Mouse (Mus musculus) forebrain, embryonic 16.5 days (tissue): ENCODE measurements around the gene Mphosph10. TPM values are rescaled to one million over a fixed set of nuclear protein-coding genes. Genes with fewer than 3 reads are reported as not detected.

Experiments used
- ATAC-seq: fragments of 200-750 bp; cut with Nextera tagmentation; 2 replicates; pipeline ENCODE4 v1.8.0; 2017; ENCODE audit warnings: mild to moderate bottlenecking, moderate library complexity
- H3K27ac ChIP-seq: fragments of 300-500 bp; sonication (generic); 2 replicates; pipeline ENCODE4 v1.5.1; 2014; ENCODE audit warnings: low read length, control low read depth
- H3K27me3 ChIP-seq: fragments of 300-500 bp; sonication (generic); replicated peaks from 2 replicates; pipeline ENCODE4 v1.6.1; 2014; ENCODE audit warnings: low read length; ENCODE audit not compliant: control insufficient read depth, insufficient read depth
- H3K36me3 ChIP-seq: fragments of 300-500 bp; sonication (generic); 2 replicates; pipeline ENCODE4 v1.6.1; 2014; ENCODE audit not compliant: control insufficient read depth, insufficient read depth
- H3K4me1 ChIP-seq: fragments of 300-500 bp; sonication (generic); replicated peaks from 2 replicates; pipeline ENCODE4 v1.6.1; 2014; ENCODE audit warnings: low read length; ENCODE audit not compliant: control insufficient read depth, insufficient read depth
- H3K4me2 ChIP-seq: fragments of 300-500 bp; sonication (generic); 2 replicates; pipeline ENCODE4 v1.6.1; 2014; ENCODE audit warnings: mild to moderate bottlenecking, low read length, control low read depth
- H3K4me3 ChIP-seq: fragments of 300-500 bp; sonication (generic); replicated peaks from 2 replicates; pipeline ENCODE4 v1.5.1; 2014; ENCODE audit warnings: mild to moderate bottlenecking, low read length, control low read depth
- H3K9ac ChIP-seq: fragments of 300-500 bp; sonication (generic); replicated peaks from 2 replicates; pipeline ENCODE4 v1.6.1; 2014; ENCODE audit warnings: low read depth, low read length, control low read depth
- H3K9me3 ChIP-seq: fragments of 300-500 bp; sonication (generic); 2 replicates; pipeline ENCODE4 v1.6.1; 2016; ENCODE audit warnings: low read length; ENCODE audit not compliant: control insufficient read depth
- WGBS: fragments of 180-500 bp; shearing (Covaris S2); extraction: QIAGEN DNeasy Blood & Tissue Kit; methylation state at CpG from one replicate; pipeline ENCODE4 v1.1.7; 2014; 5-methylcytosine and 5-hydroxymethylcytosine counted together
- polyA plus RNA-seq: library from polyadenylated mRNA; unstranded; fragments of >200 nt; fragmentation: Nextera tagmentation; extraction: Ambion mirVana; gene quantifications from 2 replicates; pipeline ENCODE4 v1.2.1, GENCODE M21; 2015

Gene Mphosph10
- 27.7 and 28.7 TPM in 2 replicates for polyA plus RNA-seq

DNA sequence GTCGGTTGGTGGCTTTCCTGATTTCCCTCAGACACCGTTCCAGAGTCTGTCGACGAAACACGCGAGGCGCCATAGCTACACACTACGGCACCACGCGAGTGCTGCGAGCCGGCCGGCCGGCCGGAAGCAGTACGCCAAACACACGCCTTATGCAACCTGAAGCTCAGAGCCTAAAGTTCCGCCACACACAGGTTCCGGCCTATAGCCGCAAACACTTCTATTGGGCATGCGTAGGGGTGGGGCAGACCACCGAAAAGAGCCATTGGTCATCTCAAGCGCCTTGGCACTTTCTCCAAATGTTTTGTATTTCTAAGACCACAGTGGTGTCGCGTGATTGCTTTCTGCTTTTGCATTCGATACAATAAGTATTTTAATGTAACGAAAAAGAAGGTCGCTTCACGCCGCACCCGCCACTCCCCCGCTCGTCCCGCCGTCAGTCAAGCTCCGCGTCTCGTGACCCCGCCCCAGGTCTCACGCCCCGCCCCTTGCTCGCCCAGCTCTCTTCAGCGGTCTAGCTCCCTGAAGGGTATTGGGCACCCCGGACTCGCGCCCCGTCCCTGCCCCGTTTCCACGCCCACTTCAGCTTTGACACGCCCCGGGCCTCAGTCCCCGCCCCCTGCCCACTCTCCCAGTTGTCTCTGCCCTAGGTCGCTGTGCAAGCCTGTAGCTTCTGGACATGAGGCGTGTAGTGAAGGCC, at the start of gene Mphosph10, which contains the start of gene Mcee:
TSS of gene Mphosph10 (minus strand) at position 147 of the 697 bp plus-strand sequence.
TSS of gene Mcee (plus strand) at position 486 of the 697 bp plus-strand sequence.
- peak; percentile 98 for ATAC-seq
- H3K27ac ChIP-seq: peak within 1 kb of the TSS; percentile 76
- no peaks in the 10 kb centered on the region for H3K9me3 ChIP-seq
- H3K9ac ChIP-seq: peak within 1 kb of the TSS; percentile 77
- WGBS: under 1% methylated on average over 54 of the region's 54 CpGs
- H3K4me2 ChIP-seq: peak within 1 kb of the TSS; percentile 99
- H3K27me3 ChIP-seq: no peaks in the 10 kb centered on the region
- H3K4me3 ChIP-seq: peak within 1 kb of the TSS; percentile 78
- peaks cover 19% of the 10 kb centered on the region for H3K4me1 ChIP-seq
- H3K36me3 ChIP-seq: peaks cover 6% of the 10 kb centered on the region; the same call in 1 of the 2 replicates

DNA sequence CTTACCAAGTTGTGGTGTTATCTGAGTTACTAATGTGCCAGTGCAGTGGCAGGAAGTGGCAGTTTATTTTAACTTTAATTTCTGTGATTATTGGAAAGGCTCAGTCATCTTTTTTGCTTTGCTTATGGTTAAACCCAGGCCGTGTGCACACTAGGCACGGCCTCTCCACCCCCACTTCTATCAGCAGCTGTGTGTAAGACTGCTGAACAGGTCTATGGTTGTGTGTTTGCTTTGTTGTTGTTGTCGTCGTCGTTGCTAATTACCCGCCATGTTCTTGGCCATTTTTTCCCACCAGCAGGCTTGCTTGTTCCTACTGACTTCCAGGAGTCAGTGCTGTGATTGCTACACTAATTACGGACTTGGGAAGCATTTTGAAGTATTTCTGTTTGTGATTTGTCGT, 48.5 kb upstream of the Mphosph10 start:
- H3K4me3 ChIP-seq: no peak overlapping the region
- no peaks in the 10 kb centered on the region for H3K27me3 ChIP-seq
- no peaks in the 10 kb centered on the region for H3K9me3 ChIP-seq
- H3K4me2 ChIP-seq: no peak overlapping the region
- H3K9ac ChIP-seq: no peak overlapping the region
- 60% methylated on average over 8 of the region's 8 CpGs for WGBS
- H3K4me1 ChIP-seq: no peaks in the 10 kb centered on the region
- no peaks in the 10 kb centered on the region for H3K36me3 ChIP-seq
- ATAC-seq: no peak
- no peak overlapping the region for H3K27ac ChIP-seq

DNA sequence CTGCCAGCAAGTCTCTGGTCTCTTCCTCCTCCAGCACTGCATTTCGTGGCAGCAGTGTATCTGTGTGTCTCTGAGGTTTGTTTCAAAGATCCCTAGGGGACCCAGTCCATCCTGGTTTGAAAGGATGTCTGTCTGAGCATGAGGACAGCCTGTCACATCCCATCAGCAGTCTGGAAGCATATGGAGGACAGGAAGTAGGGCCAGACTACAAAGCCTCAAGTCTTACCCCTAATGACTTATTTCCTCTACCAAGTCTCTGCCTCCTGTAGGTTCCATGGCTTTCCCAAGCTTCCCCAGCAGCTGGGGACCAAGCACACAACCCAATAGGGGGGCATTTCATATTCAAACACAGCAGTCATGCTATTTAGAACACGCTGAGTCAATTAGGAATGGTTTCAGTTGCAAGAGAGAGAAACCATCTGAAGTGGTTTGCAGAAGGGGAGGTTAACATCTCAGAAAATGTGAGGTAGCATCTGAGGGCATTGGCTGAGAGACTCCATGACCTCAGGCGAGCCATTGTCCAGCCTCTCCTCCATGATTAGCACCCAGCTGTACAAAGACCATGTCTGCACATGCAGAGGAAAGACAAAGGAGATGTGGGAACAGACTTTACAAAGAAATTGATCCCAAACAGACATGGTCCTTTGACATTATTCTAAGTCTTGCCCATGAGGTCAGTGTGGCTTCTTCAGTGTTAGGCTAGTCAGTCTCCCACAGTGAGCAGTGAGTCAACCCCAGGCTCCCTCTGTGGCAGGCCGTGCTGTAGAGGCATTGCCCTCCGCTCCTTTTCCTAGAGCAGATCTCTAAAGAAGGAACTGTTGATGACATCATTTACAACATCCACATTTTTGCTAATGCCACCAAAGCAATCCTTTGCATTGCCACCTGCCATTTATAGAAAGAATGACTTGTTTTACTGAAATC, 47.8 kb upstream of the Mphosph10 start:
- no peaks in the 10 kb centered on the region for H3K27me3 ChIP-seq
- no peak for ATAC-seq
- H3K4me1 ChIP-seq: no peaks in the 10 kb centered on the region
- no peak overlapping the region for H3K4me3 ChIP-seq
- H3K27ac ChIP-seq: no peak overlapping the region
- no peak overlapping the region for H3K4me2 ChIP-seq
- H3K36me3 ChIP-seq: no peaks in the 10 kb centered on the region
- H3K9me3 ChIP-seq: no peaks in the 10 kb centered on the region
- WGBS: 64% methylated on average over 5 of the region's 5 CpGs
- no peak overlapping the region for H3K9ac ChIP-seq

DNA sequence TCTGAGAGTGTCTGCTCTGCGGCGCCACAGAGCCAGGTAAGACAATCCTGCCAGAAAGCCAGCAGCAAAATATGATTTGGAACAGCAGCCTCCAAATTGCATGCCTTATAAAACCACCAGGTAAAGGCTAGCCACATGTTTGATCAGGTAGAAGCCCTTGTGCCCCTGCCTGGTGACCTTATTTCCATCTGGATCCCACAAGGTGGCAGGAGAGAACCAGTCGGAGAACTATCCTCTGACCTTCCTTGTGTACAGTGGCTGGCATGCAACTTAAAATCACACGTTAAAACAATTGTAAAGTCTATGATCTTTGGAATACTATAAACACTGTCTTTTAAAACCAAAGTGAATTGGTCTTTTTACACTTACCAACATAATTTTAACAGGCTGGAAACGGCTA, 32.8 kb upstream of the Mphosph10 start:
- Histone ChIP-seq H3K4me2 (no peak overlapping the region), H3K27me3 (no peaks in the 10 kb centered on the region), H3K9me3 (no peaks in the 10 kb centered on the region), H3K9ac (no peak overlapping the region), H3K4me3 (no peak overlapping the region), H3K4me1 (no peaks in the 10 kb centered on the region), H3K36me3 (no peaks in the 10 kb centered on the region), H3K27ac (no peak overlapping the region)
- WGBS: 66% methylated on average over 5 of the region's 5 CpGs
- no peak for ATAC-seq

DNA sequence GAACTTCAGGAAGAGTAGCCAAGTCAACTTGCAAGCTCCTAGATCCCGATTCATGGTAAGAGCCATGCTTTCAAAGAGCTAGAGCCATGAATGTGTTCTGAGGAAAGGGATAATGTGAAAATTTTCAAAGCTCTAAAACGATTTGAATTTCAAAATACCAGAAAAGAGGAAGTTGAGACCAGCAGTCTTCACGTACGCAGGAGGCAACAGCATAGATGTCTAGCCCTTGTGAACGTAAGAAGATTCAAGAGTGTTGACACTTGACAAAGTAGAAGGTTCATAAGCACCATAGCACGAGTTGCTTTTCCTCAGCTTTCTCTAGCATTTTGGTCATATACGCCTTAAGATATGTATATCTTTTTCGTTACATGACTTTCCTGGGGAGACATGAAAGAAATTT, 11.9 kb upstream of the Mphosph10 start:
- Histone ChIP-seq H3K9ac (no peak overlapping the region), H3K27ac (no peak overlapping the region), H3K27me3 (no peaks in the 10 kb centered on the region), H3K9me3 (no peaks in the 10 kb centered on the region), H3K4me1 (no peaks in the 10 kb centered on the region), H3K36me3 (no peaks in the 10 kb centered on the region), H3K4me3 (no peak overlapping the region), H3K4me2 (no peak overlapping the region)
- ATAC-seq: no peak
- WGBS: 91% methylated on average over 8 of the region's 8 CpGs

DNA sequence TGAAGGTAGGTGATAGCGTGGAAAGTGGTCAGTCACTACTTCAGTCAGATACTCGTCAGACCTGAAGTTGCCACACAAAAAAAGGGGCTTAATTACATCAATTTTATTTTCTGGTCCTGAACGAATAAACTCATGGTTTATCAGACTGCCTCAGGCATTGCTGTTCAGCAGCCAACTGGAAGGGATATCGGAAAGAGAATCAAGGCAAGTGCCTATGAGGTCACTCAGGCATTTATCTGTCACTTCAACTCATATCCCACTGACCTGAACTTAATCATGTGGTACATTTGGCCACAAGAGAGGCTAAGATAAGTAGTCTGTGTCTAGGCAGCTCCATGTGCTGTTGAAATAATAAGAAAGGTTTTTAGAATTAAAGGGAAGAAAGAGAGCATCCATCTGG, 10.4 kb upstream of the Mphosph10 start:
- Histone ChIP-seq H3K27ac (no peak overlapping the region), H3K36me3 (no peaks in the 10 kb centered on the region), H3K9me3 (no peaks in the 10 kb centered on the region), H3K27me3 (no peaks in the 10 kb centered on the region), H3K4me3 (no peak overlapping the region), H3K9ac (no peak overlapping the region), H3K4me1 (no peaks in the 10 kb centered on the region), H3K4me2 (no peak overlapping the region)
- no peak for ATAC-seq
- WGBS: 86% methylated on average over 4 of the region's 4 CpGs

DNA sequence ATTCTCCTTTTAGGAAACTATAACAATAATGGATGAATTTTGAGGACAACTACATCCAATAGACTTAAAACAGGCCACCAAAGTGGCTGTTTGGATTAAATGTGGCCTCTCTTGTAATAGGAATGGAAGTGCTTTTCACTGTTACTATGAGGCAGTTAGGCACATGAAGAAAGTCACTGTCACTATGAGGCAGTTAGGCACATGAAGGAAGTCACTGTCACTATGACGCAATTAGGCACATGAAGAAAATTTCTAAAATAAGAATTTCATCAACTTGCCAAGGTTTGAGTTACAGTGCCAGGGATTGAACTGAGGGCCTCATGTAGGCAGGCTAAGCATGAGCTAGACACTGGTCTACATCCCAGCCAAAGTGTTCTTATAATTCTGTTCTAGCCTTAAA, 8.7 kb upstream of the Mphosph10 start:
- Histone ChIP-seq H3K4me2 (no peak overlapping the region), H3K9ac (no peak overlapping the region), H3K27ac (no peak overlapping the region), H3K27me3 (no peaks in the 10 kb centered on the region), H3K4me3 (no peak overlapping the region), H3K4me1 (no peaks in the 10 kb centered on the region), H3K9me3 (no peaks in the 10 kb centered on the region), H3K36me3 (no peaks in the 10 kb centered on the region)
- no peak for ATAC-seq
- 86% methylated on average over 1 of the region's 1 CpGs for WGBS

DNA sequence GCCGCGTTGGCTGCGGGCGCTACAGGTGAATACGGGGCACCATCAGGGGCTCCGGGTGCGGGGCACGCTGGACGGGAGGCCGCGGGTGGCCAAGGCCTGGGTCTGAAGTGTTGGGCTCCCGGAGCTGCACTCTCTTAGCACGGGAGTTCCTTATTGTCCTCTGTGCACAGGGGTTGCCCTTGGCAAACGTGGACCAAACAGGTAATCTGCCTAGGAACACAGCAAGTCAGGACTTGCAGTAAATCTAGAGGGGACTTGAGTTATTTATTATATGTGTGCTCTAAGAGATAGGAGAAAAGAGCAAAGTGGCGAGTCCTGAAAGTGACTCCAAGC, 717 bp upstream of the Mphosph10 start:
- 1% methylated on average over 15 of the region's 15 CpGs for WGBS
- peaks cover 6% of the 10 kb centered on the region; the same call in 1 of the 2 replicates for H3K36me3 ChIP-seq
- no peaks in the 10 kb centered on the region for H3K9me3 ChIP-seq
- H3K4me1 ChIP-seq: peaks cover 19% of the 10 kb centered on the region
- peak overlapping the region; percentile 78 for H3K4me3 ChIP-seq
- H3K9ac ChIP-seq: peak overlapping the region; percentile 77
- no peak for ATAC-seq
- H3K27ac ChIP-seq: peak overlapping the region; percentile 76
- no peaks in the 10 kb centered on the region for H3K27me3 ChIP-seq
- peak overlapping the region; percentile 75 for H3K4me2 ChIP-seq

DNA sequence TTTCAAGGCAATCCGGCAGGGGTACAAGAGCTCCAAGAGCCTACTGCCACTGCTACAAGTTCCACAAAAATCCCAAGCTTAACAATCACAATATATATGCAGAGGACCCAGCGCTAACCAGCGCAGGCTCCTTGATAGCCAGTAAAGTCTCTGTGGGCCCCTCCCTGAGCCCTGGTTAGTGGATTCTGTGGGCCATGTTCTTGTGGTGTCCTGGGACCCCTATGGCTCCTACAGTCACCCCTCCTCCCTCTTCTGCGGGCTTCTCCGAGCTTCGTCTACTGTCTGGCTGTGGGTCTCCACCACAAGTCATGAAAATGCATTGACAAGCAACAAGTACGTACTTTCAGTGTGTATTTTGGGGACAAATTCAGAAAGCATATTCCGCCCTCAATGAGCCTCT, 589 bp downstream of the Mphosph10 start:
- Histone ChIP-seq H3K36me3 (peaks cover 6% of the 10 kb centered on the region; the same call in 1 of the 2 replicates), H3K4me2 (peak overlapping the region; percentile 99), H3K27me3 (no peaks in the 10 kb centered on the region), H3K9me3 (no peaks in the 10 kb centered on the region), H3K4me3 (peak overlapping the region; percentile 78), H3K27ac (no peak overlapping the region), H3K4me1 (peaks cover 19% of the 10 kb centered on the region), H3K9ac (peak overlapping the region; percentile 70)
- WGBS: 3% methylated on average over 8 of the region's 8 CpGs
- ATAC-seq: no peak
